Mouse (Mus musculus) lung, postnatal 0 days (tissue): ENCODE data around the gene Actn1.

ENCODE experiments used
- CTCF ChIP-seq: IDR thresholded peaks from 2 replicates; pipeline ENCODE4 v1.5.1; 2016; ENCODE audit warnings: antibody characterized with exemption, mild to moderate bottlenecking
- EP300 ChIP-seq: IDR thresholded peaks from 2 replicates; pipeline ENCODE4 v1.6.1; 2016; ENCODE audit warnings: antibody characterized with exemption, mild to moderate bottlenecking, control low read depth

DNA sequence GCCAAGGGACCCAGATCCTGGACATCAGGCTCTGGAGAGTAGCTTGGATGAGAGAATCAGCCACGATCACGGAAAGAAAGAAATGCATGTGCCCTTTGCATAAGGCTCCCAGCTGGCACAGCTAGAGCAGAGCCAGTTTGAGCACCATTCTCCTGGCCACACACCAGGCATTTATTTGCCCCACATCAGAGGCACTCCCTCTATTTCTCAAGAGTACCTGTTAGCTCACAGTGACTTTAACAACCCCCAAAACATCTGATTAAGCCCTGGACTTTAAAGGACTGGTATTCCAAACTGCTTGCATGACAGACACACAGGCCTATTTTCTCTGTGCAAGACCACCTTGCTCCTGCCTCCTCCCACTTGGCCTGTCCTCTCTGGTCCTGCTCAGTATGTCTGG is 78.3 kb downstream of the Actn1 start:
- TF ChIP-seq CTCF (no peak), EP300 (no peak)
